Mouse (Mus musculus) midbrain, embryonic 14.5 days (tissue): ENCODE data around the gene Dhtkd1. TPM values are rescaled to one million over a fixed set of nuclear protein-coding genes. Genes with fewer than 3 reads are reported as not detected.
"Not testable (repeated sequence)": the region's sequence is repeated elsewhere in the genome, so short reads cannot be mapped to it uniquely, and the experiment has no call there.

Experiments
- ATAC-seq: fragments of 200-750 bp; cut with Nextera tagmentation; 2 replicates; pipeline ENCODE4 v1.8.0; 2017; ENCODE audit warnings: moderate number of reproducible peaks, moderate library complexity; ENCODE audit not compliant: low FRiP score, low TSS enrichment
- DNase-seq: peaks from one replicate; pipeline ENCODE4 v3.0.0-alpha.2; 2015
- H3K27ac ChIP-seq: fragments of 300-500 bp; sonication (generic); replicated peaks from 2 replicates; pipeline ENCODE4 v1.5.1; 2014; ENCODE audit warnings: mild to moderate bottlenecking, low read depth, low read length, moderate library complexity
- H3K27me3 ChIP-seq: fragments of 300-500 bp; sonication (generic); 2 replicates; pipeline ENCODE4 v1.6.1; 2014; ENCODE audit warnings: low read length, control low read depth, mixed read lengths; ENCODE audit not compliant: control insufficient read depth, insufficient read depth
- H3K36me3 ChIP-seq: fragments of 300-500 bp; sonication (generic); 2 replicates; pipeline ENCODE4 v1.6.1; 2014; ENCODE audit warnings: low read length, control low read depth; ENCODE audit not compliant: control insufficient read depth, insufficient read depth
- H3K4me1 ChIP-seq: fragments of 300-500 bp; sonication (generic); 2 replicates; pipeline ENCODE4 v1.6.1; 2014; ENCODE audit warnings: mild to moderate bottlenecking, antibody characterized with exemption, low read length, control low read depth; ENCODE audit not compliant: control insufficient read depth, insufficient read depth
- H3K4me2 ChIP-seq: fragments of 300-500 bp; sonication (generic); 2 replicates; pipeline ENCODE4 v1.6.1; 2014; ENCODE audit warnings: mild to moderate bottlenecking, low read length, moderate library complexity
- H3K4me3 ChIP-seq: fragments of 300-500 bp; sonication (generic); replicated peaks from 2 replicates; pipeline ENCODE4 v1.5.1; 2014; ENCODE audit warnings: low read depth, low read length
- H3K9ac ChIP-seq: fragments of 300-500 bp; sonication (generic); replicated peaks from 2 replicates; pipeline ENCODE4 v1.6.1; 2014; ENCODE audit warnings: mild to moderate bottlenecking, low read length, moderate library complexity
- H3K9me3 ChIP-seq: fragments of 300-500 bp; sonication (generic); 2 replicates; pipeline ENCODE4 v1.6.1; 2016; ENCODE audit warnings: low read length, control low read depth, mixed read lengths; ENCODE audit not compliant: control insufficient read depth
- WGBS: fragments of 180-500 bp; shearing (Covaris S2); extraction: QIAGEN DNeasy Blood & Tissue Kit; methylation state at CpG from one replicate; pipeline ENCODE4 v1.1.7; 2014; 5-methylcytosine and 5-hydroxymethylcytosine counted together
- polyA plus RNA-seq: library from polyadenylated mRNA; unstranded; fragments of >200 nt; fragmentation: Nextera tagmentation; extraction: Ambion mirVana; gene quantifications from 2 replicates; pipeline ENCODE4 v1.2.1, GENCODE M21; 2014

Dhtkd1 gene
- polyA plus RNA-seq: 5.7 and 6.0 TPM in 2 replicates

DNA sequence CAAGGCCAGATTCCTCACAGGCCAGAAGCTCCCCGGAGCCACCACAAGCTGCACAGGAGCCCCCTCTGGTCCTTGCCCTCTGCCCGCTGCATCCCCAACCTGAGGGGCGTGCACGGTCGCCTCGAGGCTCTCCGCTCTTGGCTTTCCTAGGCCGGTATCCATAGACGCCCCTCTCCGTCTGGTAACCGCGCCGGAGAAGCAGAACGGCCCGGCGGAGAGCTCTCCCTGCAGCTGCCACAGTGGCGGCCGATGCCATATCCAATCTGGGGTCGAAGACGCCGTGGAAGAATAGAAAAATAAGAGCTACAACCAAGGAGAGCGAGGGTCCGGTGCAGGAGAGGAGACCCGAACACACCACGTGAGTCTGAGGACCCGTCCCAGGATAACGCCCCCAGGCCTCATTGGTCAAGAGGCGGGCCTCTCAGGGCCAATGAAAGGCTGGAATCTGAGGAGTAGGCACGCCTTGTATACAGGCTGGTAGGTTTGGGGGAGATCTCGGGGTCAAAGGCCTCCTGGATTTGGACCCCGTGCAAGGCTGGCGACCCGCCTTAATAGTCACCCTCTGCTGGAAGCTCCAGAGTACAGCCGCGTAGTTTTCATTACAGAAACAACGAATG is at the start of gene Dhtkd1:
TSS of gene Dhtkd1 (minus strand) at position 377 of the 617 bp plus-strand sequence.
- H3K36me3 ChIP-seq: no peaks in the 10 kb centered on the region
- no peaks in the 10 kb centered on the region for H3K9me3 ChIP-seq
- H3K27ac ChIP-seq: peak within 1 kb of the TSS; percentile 55; the same call in 1 of the 2 replicates
- 1% methylated on average over 36 of the region's 36 CpGs for WGBS
- DNase-seq (peak; percentile 85), ATAC-seq (peak; percentile 94)
- no peaks in the 10 kb centered on the region for H3K4me1 ChIP-seq
- H3K4me3 ChIP-seq: peak within 1 kb of the TSS; percentile 56
- peak within 1 kb of the TSS; percentile 86 for H3K9ac ChIP-seq
- no peaks in the 10 kb centered on the region for H3K27me3 ChIP-seq
- H3K4me2 ChIP-seq: peak within 1 kb of the TSS; percentile 83

DNA sequence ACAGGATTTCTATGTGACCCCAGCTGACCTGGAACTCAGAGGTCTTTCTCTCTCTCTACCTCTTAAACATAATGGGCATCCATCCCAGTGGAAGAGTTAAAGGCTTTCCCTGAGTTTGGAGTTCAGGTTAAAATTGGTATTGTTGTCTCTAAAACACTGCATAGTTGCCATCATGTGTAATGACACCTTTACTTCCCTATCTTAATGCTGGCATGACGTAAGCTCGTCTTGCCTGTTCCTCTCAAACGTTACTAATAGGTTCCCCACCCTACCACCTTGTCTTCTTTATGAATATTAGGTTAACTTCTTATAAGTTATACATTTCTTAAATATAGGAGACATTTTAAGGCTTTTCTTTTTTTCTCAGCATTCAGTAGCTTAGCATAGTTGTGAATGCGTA is 34.9 kb upstream of the Dhtkd1 start:
- 96% methylated on average over 4 of the region's 4 CpGs for WGBS
- Histone ChIP-seq H3K4me1 (no peaks in the 10 kb centered on the region), H3K36me3 (peaks cover 34% of the 10 kb centered on the region), H3K9me3 (no peaks in the 10 kb centered on the region), H3K4me2 (no peak overlapping the region), H3K9ac (no peak overlapping the region), H3K4me3 (no peak overlapping the region), H3K27ac (no peak overlapping the region), H3K27me3 (no peaks in the 10 kb centered on the region)
- DNase-seq (no peak), ATAC-seq (no peak)

DNA sequence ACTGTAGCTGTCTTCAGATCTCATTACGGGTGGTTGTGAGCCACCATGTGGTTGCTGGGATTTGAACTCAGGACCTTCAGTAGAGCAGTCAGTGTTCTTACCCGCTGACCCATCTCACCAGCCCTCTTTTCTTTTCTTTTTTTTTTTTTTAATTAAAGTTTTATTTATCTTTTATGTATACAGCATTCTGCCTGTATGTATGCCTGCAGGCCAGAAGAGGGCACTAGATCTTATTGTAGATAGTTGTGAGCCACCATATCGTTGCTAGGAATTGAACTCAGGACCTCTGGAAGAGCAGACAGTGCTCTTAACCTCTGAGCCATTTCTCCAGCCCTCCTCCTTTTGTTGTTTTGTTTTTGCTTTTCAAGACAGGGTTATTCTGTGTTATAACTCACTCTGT is 28.0 kb upstream of the Dhtkd1 start:
- 97% methylated on average over 3 of the region's 3 CpGs for WGBS

DNA sequence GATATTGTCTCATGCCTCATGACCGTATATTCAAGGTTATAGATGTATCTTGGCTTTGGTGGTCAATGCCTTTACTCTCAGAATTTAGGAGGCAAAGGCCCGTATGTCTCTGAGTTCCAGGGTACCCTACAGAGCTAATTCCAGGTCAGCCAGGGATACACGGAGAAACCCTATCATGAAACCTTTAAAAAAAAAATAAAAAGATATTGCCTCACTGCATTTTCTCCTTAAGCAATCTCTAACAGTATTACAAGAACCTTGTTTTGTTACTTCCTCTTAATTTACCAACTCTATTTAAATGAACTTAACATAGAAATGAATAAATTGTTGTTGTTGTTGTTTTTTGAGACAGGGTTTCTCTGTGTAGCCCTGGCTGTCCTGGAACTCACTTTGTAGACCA is 23.4 kb upstream of the Dhtkd1 start:
- peaks cover 28% of the 10 kb centered on the region for H3K36me3 ChIP-seq
- WGBS: 96% methylated on average over 3 of the region's 3 CpGs
- ATAC-seq (no peak), DNase-seq (no peak)
- no peaks in the 10 kb centered on the region for H3K27me3 ChIP-seq
- no peak overlapping the region for H3K27ac ChIP-seq
- no peak overlapping the region for H3K9ac ChIP-seq
- H3K4me2 ChIP-seq: no peak overlapping the region
- H3K4me1 ChIP-seq: no peaks in the 10 kb centered on the region
- no peak overlapping the region for H3K4me3 ChIP-seq
- no peaks in the 10 kb centered on the region for H3K9me3 ChIP-seq

More for the DNA sequence above, 28.0 kb upstream of the Dhtkd1 start:
- ATAC-seq, H3K4me3 ChIP-seq, H3K27ac ChIP-seq, H3K4me2 ChIP-seq, H3K9ac ChIP-seq, DNase-seq, H3K9me3 ChIP-seq, H3K27me3 ChIP-seq, H3K4me1 ChIP-seq: not testable (repeated sequence)
- peaks cover 22% of the 10 kb centered on the region for H3K36me3 ChIP-seq

DNA sequence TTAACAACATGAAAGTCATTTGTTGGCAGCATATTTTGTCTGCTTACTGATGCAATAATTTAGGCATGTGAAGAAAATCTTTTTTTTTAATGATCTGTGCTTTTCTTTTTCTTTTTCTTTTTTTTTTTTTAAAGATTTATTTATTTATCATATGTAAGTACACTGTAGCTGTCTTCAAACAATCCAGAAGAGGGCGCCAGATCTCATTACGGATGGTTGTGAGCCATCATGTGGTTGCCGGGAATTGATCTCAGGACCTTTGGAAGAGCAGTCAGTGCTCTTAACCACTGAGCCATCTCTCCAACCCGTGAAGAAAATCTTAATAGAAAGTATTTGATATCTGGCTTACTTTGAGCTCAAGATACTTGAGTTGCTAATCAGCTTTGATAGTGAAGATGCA is 21.1 kb upstream of the Dhtkd1 start:
- not testable (repeated sequence) for H3K4me2 ChIP-seq, H3K9ac ChIP-seq, H3K27me3 ChIP-seq, ATAC-seq, H3K27ac ChIP-seq, H3K4me3 ChIP-seq, H3K9me3 ChIP-seq, DNase-seq, H3K4me1 ChIP-seq
- peaks cover 40% of the 10 kb centered on the region for H3K36me3 ChIP-seq
- WGBS: 88% methylated on average over 4 of the region's 4 CpGs

DNA sequence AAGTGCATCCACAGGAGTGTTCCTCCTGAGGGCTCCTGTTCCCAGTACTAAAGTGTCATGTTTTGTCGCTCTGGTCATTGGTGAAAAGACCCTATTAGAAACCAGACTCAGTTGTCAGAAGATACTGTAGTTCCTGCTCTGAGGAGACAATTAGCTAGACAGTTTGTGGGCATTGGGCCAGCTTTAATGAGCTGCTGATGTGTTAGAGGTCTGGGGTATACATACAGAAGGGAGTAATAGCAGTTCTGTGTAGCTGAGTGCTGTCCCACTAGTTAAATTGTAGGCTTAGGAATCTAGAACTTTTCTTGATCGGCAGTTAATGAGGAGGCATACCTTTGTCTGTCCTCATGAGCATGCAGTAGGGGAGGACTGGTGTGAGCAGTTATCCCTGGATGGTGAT is 19.7 kb upstream of the Dhtkd1 start:
- ATAC-seq (no peak), DNase-seq (peak; percentile 40)
- no peak overlapping the region for H3K4me3 ChIP-seq
- H3K4me2 ChIP-seq: no peak overlapping the region
- peaks cover 55% of the 10 kb centered on the region for H3K36me3 ChIP-seq
- H3K27ac ChIP-seq: no peak overlapping the region
- no peak overlapping the region for H3K9ac ChIP-seq
- WGBS: 85% methylated on average over 2 of the region's 2 CpGs
- no peaks in the 10 kb centered on the region for H3K4me1 ChIP-seq
- no peaks in the 10 kb centered on the region for H3K27me3 ChIP-seq
- no peaks in the 10 kb centered on the region for H3K9me3 ChIP-seq

DNA sequence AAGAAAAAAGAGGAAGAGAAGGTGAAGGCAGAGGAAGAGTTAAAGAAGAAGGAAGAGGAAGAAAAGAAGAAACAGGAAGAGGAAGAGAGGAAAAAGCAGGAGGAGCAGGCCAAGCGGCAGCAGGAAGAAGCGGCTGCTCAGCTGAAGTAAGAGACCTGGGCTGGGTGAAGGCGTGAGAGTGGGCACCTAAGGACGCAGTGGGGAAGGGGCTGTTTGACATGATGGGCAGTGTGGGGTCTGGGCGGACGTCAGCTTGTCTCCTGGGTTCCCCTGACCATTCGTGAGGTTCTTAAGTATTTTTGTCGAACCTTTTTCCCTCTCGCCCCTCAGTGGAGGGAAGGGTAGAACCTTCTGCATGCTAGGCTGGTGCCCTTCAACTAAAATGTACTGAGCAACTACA is 15.1 kb upstream of the Dhtkd1 start:
- H3K4me3 ChIP-seq: no peak overlapping the region
- H3K4me1 ChIP-seq: 0 out of 2 replicates have a peak, but pooled peaks cover under 1% of the 10 kb centered on the region
- peaks cover 42% of the 10 kb centered on the region for H3K36me3 ChIP-seq
- H3K27ac ChIP-seq: no peak overlapping the region
- no peak for DNase-seq
- no peak overlapping the region for H3K9ac ChIP-seq
- H3K4me2 ChIP-seq: no peak overlapping the region
- no peak for ATAC-seq
- H3K27me3 ChIP-seq: no peaks in the 10 kb centered on the region
- WGBS: 92% methylated on average over 9 of the region's 9 CpGs
- H3K9me3 ChIP-seq: no peaks in the 10 kb centered on the region

DNA sequence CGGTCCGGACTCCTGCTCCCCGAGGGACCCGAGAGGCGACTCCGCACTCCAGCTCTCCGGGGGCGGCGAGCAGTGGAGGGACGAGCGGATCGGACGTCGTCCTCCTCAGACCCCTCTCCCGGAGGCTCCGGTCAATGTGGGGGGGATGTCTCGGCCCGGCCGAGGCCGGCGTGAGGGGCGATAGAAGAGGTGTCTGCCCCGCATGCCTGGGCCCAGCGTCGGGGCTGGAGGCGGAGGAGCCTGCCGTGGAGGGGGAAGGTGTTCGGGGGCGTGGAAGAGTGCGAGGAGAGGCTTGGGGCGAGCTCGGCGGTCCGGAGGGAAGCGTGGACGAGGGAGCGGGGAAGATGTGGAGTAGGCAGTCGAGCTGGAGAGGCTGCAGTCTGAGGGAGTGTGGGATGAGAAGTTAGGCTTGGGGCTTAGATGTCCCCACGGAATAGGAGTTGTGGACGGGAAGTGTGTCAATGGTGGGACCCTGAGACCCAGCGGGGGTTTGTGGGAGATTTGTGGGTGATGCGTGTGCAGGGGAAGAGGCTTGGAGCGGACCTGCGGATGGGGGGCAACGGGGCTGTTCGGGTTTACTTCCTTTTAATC is 9.1 kb upstream of the Dhtkd1 start:
- H3K9me3 ChIP-seq: no peaks in the 10 kb centered on the region
- DNase-seq (no peak), ATAC-seq (peak; percentile 68)
- H3K4me3 ChIP-seq: peak overlapping the region; percentile 92
- no peaks in the 10 kb centered on the region for H3K36me3 ChIP-seq
- WGBS: under 1% methylated on average over 46 of the region's 46 CpGs
- H3K4me2 ChIP-seq: peak overlapping the region; percentile 88
- no peaks in the 10 kb centered on the region for H3K27me3 ChIP-seq
- H3K27ac ChIP-seq: peak overlapping the region; percentile 89
- peak overlapping the region; percentile 91 for H3K9ac ChIP-seq
- peaks cover 13% of the 10 kb centered on the region; the same call in 1 of the 2 replicates for H3K4me1 ChIP-seq
